Mouse (Mus musculus): ENCODE measurements around the gene Fbp1.
"Not testable (repeated sequence)": the region's sequence is repeated elsewhere in the genome, so short reads cannot be mapped to it uniquely, and the experiment has no call there.

Fbp1 gene

GRCm38 (mm10) chr13:62883925-62884324 lies 4.2 kb downstream of the Fbp1 start:
- no peak for DNase-seq

DNA sequence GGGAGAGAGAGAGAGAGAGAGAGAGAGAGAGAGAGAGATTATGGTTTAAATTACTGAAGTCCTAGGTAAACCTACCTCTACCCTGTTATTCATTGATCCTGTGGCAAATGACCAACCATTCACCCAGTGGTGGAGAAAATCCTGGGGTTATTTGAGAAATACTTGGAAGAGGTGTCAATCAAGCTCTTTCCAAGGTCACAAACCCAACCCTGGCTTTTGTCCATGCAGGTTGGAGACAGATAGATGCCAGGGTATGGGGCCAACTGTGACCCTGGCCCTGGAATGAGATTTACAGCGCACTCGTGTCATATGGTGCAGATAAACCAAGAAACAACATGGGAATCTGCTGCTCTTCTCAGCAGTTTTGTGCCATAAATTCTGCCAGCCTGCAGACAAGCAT lies 4.6 kb downstream of the Fbp1 start:
- peak; percentile 80 to 83 for DNase-seq

DNA sequence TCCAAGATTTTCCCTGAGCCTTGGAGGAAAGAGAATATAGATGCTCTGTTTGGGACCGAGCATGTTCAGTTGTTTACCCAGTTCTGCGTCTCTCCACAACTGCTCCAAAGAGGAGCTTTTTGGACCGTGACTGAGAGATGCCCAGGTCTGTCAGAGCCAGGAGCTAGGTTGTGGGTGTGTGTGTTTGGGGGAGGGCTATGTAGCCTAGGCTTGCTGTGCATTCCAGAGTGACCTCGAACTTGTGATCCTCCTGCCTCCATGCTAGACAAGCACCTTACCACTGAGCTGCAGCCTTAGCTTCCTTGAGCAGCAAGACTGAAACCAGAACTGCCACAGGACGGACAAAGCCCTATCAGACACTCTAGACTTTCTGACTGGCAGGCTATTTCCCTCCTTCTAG lies 5.2 kb downstream of the Fbp1 start:
- no peak for DNase-seq

- no peak for DNase-seq
Measured at GRCm38 (mm10) chr13:62881336-62881735, 6.7 kb downstream of the Fbp1 start.

- DNase-seq = no peak
Measured at GRCm38 (mm10) chr13:62879831-62880615, 8.1 kb downstream of the Fbp1 start.

DNA sequence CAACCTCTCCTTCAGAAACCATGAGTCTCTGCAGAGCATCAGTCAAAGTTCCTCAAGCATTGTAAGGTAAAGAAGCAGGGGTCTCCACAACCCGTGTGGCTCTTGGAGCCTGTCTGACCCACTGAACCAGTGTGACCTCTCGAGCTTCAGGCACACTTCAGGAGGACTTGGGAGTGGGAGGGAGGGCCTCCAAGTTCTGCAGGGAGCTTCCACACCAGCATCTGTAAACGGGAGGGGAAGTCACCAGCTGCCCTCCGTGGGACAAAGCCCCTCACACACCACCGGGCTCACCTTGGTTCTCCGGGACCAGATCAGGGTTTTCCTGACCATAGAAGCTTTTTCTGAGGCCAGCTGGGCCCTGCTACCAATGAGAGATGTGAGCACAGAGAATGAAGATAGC lies 8.7 kb downstream of the Fbp1 start:
- DNase-seq = no peak

DNA sequence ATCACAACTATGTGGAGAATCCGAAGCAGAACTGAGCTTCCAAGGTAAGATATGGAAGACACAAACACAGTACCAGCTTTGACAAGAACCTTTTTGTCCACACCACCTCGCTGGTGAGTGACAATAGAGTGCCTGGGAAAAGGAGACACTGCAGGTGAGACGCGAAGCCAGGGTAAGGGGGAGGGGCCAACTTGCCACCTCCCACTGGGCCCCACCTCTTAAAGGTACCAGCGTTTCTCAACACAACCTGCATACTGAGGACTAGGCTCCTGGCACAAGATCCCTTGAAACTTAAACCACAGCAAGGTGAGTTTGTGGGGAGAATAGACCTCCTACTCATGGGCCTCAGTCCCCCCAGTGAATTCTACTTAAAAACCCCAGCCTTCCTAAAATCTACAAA lies 10.8 kb downstream of the Fbp1 start:
- peak; percentile 57 to 70 for DNase-seq

- no peak for DNase-seq
Measured at GRCm38 (mm10) chr13:62876111-62876510, 12.0 kb downstream of the Fbp1 start.

DNA sequence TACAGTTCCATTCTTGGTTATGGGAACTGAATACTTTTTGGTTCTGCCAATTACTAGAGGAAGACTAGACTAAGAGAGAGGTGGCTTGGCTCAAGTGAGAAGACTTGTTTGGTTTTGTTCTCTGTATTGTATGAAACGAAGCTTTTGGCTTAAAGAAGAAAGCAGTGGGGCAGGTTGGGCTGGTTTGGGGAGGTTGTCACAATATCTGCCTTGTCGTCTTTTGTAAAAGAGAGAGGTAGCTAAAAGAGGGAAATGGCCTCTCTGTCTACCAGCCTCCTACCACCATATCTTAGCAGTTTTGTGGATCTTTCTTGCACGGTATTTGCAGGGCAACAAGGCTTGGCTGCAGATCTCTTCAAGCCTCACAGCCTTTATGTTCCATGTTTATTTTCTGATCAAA lies 15.8 kb downstream of the Fbp1 start:
- no peak for DNase-seq

GRCm38 (mm10) chr13:62870605-62871004 lies 17.5 kb downstream of the Fbp1 start:
- DNase-seq = no peak

GRCm38 (mm10) chr13:62866817-62867216 lies 21.3 kb downstream of the Fbp1 start:
- no peak for DNase-seq

DNA sequence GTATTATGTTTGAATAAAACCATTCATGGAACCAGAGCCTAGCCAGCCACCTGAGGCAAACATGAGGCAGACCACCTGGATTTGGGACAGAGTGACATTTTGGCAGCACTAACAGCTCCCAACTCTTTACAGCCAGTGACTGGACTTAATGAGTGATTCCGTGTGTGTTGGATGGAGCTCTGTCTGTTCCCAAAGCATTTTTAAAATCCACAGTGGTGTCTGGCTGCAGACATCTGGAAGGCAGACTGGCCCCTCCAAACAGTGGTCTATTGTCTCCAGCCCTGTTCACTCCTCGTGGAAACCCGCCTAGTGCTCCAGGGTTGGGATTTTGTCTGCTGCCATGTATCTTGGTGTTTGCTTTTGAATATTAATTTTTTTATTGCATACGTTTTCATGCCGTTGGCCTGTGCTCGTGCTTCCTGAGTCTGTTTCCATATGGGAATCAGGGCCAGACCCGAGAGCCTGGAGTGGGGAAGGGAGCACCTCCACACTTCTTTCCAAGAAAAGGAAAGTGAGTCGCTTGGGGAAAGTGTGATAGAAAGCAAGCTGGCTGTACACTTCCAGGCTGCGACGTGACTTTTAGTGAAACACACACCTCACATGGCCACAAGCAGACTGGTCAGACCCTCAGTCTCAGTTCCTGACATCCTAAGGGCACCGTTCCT lies 22.3 kb downstream of the Fbp1 start:
- DNase-seq = no peak

DNA sequence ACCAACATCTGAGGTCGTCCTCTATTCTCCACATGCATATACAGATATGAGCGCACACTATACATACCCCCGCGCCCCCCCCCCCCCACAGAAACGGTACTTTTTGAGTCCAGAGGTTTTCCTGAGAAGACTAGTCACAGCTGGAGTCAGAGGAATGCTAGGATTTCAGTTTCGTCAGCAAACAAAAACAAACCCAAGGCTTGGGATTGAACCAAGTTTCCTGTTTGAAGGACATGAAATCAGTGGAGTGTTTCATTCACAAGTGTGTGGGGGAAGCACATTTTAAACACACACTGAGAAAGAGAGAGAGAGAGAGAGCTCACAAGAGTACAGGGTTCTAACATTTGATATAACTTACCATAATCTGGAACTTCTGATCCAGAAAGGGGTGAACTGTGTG lies 24.3 kb downstream of the Fbp1 start:
- no peak for DNase-seq

GRCm38 (mm10) chr13:62862875-62863274 lies 25.2 kb downstream of the Fbp1 start:
- DNase-seq = no peak

DNA sequence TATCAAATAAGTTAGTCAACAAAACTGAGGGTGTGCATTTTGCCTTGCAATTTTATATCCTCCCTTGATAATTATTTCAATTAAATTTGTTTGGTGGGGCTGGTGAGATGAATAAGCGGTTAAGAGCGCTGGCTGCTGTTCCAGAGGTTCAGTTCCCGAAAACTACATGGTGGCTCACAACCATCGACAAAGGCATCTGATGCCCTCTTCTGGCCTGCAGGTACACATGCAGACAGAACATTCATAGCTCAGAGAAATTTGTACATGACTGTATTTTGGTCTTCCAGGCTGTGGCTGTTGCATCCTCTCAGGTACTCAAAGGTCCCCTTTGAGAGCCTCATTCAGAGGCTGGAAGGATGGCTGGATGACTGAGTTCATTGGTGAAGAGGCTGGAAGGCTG lies 28.0 kb downstream of the Fbp1 start:
- DNase-seq = no peak

- DNase-seq = not testable (repeated sequence)
Measured at GRCm38 (mm10) chr13:62859251-62859650, 28.8 kb downstream of the Fbp1 start.

DNA sequence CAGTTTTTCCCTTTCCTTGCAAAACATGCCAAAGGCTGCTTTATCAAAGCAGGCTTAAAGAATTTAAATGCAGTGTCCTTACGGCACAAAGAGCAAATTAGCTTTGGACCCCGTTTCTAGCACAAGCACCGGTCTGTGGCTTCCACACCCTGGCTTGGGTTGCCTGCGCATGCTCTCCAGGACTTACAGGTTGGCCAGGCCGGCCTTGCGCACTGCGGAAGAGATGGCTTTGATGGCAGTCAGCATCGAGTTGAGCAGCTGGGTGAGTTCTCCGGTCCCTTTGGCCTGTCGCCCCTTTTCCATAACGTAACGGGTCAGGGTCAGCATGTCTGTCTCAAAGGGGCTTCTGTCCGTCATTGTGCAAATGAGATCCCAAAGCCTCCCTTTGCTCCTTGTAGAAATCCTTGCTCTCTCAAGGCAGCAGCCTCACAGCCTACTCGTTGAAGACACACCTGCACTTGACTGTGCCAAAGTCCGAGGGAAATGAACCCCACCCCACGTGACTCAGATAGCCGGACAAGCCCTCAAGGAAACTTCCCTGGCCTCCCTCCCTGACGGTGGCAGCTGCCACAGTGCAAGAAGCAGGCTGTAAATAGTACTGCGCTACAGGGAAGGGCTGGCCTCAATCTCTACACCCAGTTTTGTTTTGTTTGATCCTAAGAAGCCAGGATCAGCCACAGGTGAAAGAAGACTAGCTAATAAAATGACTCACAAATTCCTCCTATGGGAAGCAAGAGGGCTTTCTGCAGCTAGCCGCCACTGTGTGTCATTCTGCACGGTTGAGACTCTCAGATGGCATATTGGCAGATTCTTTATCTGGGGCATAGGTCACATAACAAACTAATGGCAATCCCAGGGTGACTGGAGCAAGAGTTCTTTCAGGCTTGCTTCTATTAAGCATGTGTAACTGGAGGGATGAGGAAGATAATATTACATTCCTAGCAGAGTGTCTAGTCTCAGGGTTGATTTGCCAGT lies 29.9 kb downstream of the Fbp1 start, which contains the start of gene Fbp2:
Gene Fbp2, minus strand, starts transcription at position 482 of the 975 bp plus-strand sequence.
- DNase-seq = peak; percentile 81 to 91

- peak in 1 of 2 experiments; percentile 36 for DNase-seq
Measured at GRCm38 (mm10) chr13:62856850-62857249, 31.2 kb downstream of the Fbp1 start.

GRCm38 (mm10) chr13:62856305-62856675 lies 31.8 kb downstream of the Fbp1 start:
- peak; percentile 85 to 87 for DNase-seq

GRCm38 (mm10) chr13:62855396-62856304 lies 32.4 kb downstream of the Fbp1 start:
- no peak for DNase-seq

GRCm38 (mm10) chr13:62854666-62855065 lies 33.4 kb downstream of the Fbp1 start:
- DNase-seq = peak; percentile 72 to 86

- no peak for DNase-seq
Measured at GRCm38 (mm10) chr13:62833341-62833740, 54.7 kb downstream of the Fbp1 start.

Measured in kidney, postnatal 25 days (tissue).